Mouse (Mus musculus): ENCODE measurements at regions not wholly inside any gene's neighbourhood (a gene's known extent, or its start where the extent isn't known, plus 50 kb on each side); places are given as distances from the start of the nearest gene placed in this dataset.

GRCm38 (mm10) chr19:57541693-57542314, 69.0 kb upstream of the Atrnl1 start:
- Histone ChIP-seq H3K27me3 (no peaks in the 10 kb centered on the region), H3K9me3 (no peaks in the 10 kb centered on the region), H3K36me3 (no peaks in the 10 kb centered on the region), H3K4me3 (no peak overlapping the region), H3K27ac (no peak overlapping the region), H3K9ac (no peak overlapping the region), H3K4me1 (peaks cover 6% of the 10 kb centered on the region), H3K4me2 (no peak overlapping the region)
- 87% methylated on average over 8 of the region's 8 CpGs for whole genome bisulfite sequencing
- ATAC-seq (ENCODE audit: insufficient number of reproducible peaks, low FRiP score, low TSS enrichment, low read depth), result no peak

- WGBS, result 91% methylated on average over 5 of the region's 5 CpGs
- H3K4me1 ChIP-seq, result peaks cover 6% of the 10 kb centered on the region
- no peaks in the 10 kb centered on the region for H3K9me3 ChIP-seq
- no peaks in the 10 kb centered on the region for H3K27me3 ChIP-seq
- no peak overlapping the region for H3K9ac ChIP-seq
- H3K4me2 ChIP-seq, result no peak overlapping the region
- ATAC-seq (ENCODE audit: insufficient number of reproducible peaks, low FRiP score, low TSS enrichment, low read depth), result no peak
- no peak overlapping the region for H3K27ac ChIP-seq
- no peak overlapping the region for H3K4me3 ChIP-seq
- H3K36me3 ChIP-seq, result no peaks in the 10 kb centered on the region
These were observed 68.3 kb upstream of the Atrnl1 start for GRCm38 (mm10) chr19:57542506-57542905.

GRCm38 (mm10) chr19:57543681-57544214, 67.1 kb upstream of the Atrnl1 start:
- no peak for ATAC-seq (ENCODE audit: insufficient number of reproducible peaks, low FRiP score, low TSS enrichment, low read depth)
- no peaks in the 10 kb centered on the region for H3K9me3 ChIP-seq
- H3K36me3 ChIP-seq, result no peaks in the 10 kb centered on the region
- peak overlapping the region; percentile 21 for H3K4me2 ChIP-seq
- H3K9ac ChIP-seq, result no peak overlapping the region
- 19% methylated on average over 13 of the region's 13 CpGs for WGBS
- no peaks in the 10 kb centered on the region for H3K27me3 ChIP-seq
- H3K4me3 ChIP-seq, result 0 out of 2 replicates have a peak overlapping the region, but pooled peaks have one; percentile 5
- H3K27ac ChIP-seq, result no peak overlapping the region; the same call in 1 of the 2 replicates
- peaks cover 6% of the 10 kb centered on the region for H3K4me1 ChIP-seq

- Histone ChIP-seq H3K9me3 (no peaks in the 10 kb centered on the region), H3K9ac (no peak overlapping the region), H3K4me3 (no peak overlapping the region), H3K4me2 (peak overlapping the region; percentile 21), H3K4me1 (peaks cover 6% of the 10 kb centered on the region), H3K27ac (no peak overlapping the region), H3K27me3 (no peaks in the 10 kb centered on the region), H3K36me3 (no peaks in the 10 kb centered on the region)
- no peak for ATAC-seq (ENCODE audit: insufficient number of reproducible peaks, low FRiP score, low TSS enrichment, low read depth)
- WGBS, result 38% methylated on average over 17 of the region's 17 CpGs
These were observed 66.5 kb upstream of the Atrnl1 start for GRCm38 (mm10) chr19:57544229-57544879.

DNA sequence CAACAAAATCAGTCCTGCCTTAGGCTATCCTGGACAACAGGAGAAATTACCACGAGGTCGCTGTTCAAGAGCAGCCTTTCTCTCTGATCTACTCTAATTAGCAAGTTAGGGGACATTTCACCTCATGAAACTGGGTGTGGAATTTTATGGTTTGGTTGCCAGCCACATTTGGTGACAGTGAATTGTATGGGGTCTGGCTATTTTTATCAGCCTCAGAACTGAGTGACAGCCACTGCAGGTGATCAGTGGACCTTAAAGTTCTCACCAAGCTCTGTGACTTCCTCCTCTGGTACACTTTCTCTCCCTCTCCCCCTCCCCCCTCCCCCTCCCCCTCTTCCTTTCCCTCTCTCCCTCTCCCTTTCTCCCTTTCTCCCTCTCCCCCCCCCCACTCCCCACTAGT, 65.8 kb upstream of the Atrnl1 start:
- Histone ChIP-seq H3K27ac (no peak overlapping the region), H3K4me1 (peaks cover 6% of the 10 kb centered on the region), H3K36me3 (no peaks in the 10 kb centered on the region), H3K4me3 (no peak overlapping the region), H3K9ac (no peak overlapping the region), H3K9me3 (no peaks in the 10 kb centered on the region), H3K4me2 (no peak overlapping the region), H3K27me3 (no peaks in the 10 kb centered on the region)
- ATAC-seq (ENCODE audit: insufficient number of reproducible peaks, low FRiP score, low TSS enrichment, low read depth), result no peak
- WGBS, result 47% methylated on average over 2 of the region's 2 CpGs

DNA sequence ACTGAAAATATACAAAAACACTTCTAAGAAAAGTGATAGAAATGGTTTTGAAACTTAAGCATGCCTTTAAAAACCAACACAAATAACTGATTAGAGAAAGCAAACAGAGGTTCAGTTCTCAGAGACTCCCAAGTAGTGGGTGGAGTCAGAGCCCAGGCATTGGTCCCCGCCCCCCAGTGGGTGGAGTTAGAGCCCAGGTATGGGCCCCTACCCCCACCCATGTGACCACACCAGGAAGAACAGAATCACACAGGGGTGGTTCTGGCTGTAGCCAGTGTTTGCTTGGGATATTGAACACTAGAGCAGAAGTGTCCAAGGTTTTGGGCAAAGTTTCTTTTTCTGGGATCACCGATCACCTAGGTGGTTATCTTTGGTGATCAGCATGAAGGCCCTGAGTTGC, 64.8 kb upstream of the Atrnl1 start:
- ATAC-seq (ENCODE audit: insufficient number of reproducible peaks, low FRiP score, low TSS enrichment, low read depth), result no peak
- peaks cover 6% of the 10 kb centered on the region for H3K4me1 ChIP-seq
- no peak overlapping the region for H3K27ac ChIP-seq
- no peak overlapping the region for H3K4me2 ChIP-seq
- no peaks in the 10 kb centered on the region for H3K36me3 ChIP-seq
- H3K9ac ChIP-seq, result no peak overlapping the region
- no peaks in the 10 kb centered on the region for H3K27me3 ChIP-seq
- H3K9me3 ChIP-seq, result no peaks in the 10 kb centered on the region
- no peak overlapping the region for H3K4me3 ChIP-seq
- 74% methylated on average over 2 of the region's 2 CpGs for WGBS

- 77% methylated on average over 10 of the region's 10 CpGs for WGBS
- no peaks in the 10 kb centered on the region for H3K27me3 ChIP-seq
- no peak overlapping the region for H3K4me2 ChIP-seq
- peaks cover 6% of the 10 kb centered on the region for H3K4me1 ChIP-seq
- H3K27ac ChIP-seq, result no peak overlapping the region
- no peaks in the 10 kb centered on the region for H3K9me3 ChIP-seq
- H3K36me3 ChIP-seq, result no peaks in the 10 kb centered on the region
- no peak overlapping the region for H3K4me3 ChIP-seq
- no peak overlapping the region for H3K9ac ChIP-seq
- ATAC-seq (ENCODE audit: insufficient number of reproducible peaks, low FRiP score, low TSS enrichment, low read depth), result no peak
These were observed 64.3 kb upstream of the Atrnl1 start for GRCm38 (mm10) chr19:57546519-57546918.

DNA sequence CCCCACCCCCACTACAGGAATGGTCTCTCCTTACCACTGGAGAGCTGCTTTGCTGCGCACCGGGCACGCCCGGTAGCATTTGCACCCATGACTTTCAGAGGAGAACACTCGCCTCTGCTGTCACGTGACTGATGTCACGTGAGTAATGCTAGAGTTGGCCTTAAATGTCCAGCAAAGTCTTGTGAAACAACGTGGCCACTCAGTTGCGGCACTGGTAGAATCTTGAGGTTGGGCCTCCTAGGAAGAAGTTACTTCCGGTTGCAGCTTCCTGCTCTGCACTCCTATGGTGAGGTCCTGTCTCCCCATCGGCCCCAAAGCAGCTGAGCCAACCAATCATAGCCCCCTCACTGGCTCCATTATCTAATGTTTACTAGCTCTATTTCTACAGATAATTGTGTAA, 62.7 kb upstream of the Atrnl1 start:
- H3K9me3 ChIP-seq, result no peaks in the 10 kb centered on the region
- no peak for ATAC-seq (ENCODE audit: insufficient number of reproducible peaks, low FRiP score, low TSS enrichment, low read depth)
- WGBS, result 87% methylated on average over 11 of the region's 11 CpGs

GRCm38 (mm10) chr19:57548661-57549060, 62.2 kb upstream of the Atrnl1 start:
- Histone ChIP-seq H3K4me3 (no peak overlapping the region), H3K4me2 (no peak overlapping the region), H3K27ac (no peak overlapping the region), H3K36me3 (no peaks in the 10 kb centered on the region), H3K27me3 (no peaks in the 10 kb centered on the region), H3K9me3 (no peaks in the 10 kb centered on the region), H3K4me1 (peaks cover 5% of the 10 kb centered on the region), H3K9ac (no peak overlapping the region)
- no peak for ATAC-seq (ENCODE audit: insufficient number of reproducible peaks, low FRiP score, low TSS enrichment, low read depth)
- WGBS, result 61% methylated on average over 11 of the region's 11 CpGs

More for the DNA sequence above, 62.7 kb upstream of the Atrnl1 start:
- no peak overlapping the region for H3K9ac ChIP-seq
- H3K4me1 ChIP-seq, result peaks cover 6% of the 10 kb centered on the region
- no peak overlapping the region for H3K4me3 ChIP-seq
- H3K36me3 ChIP-seq, result no peaks in the 10 kb centered on the region
- no peak overlapping the region for H3K27ac ChIP-seq
- no peaks in the 10 kb centered on the region for H3K27me3 ChIP-seq
- no peak overlapping the region for H3K4me2 ChIP-seq

DNA sequence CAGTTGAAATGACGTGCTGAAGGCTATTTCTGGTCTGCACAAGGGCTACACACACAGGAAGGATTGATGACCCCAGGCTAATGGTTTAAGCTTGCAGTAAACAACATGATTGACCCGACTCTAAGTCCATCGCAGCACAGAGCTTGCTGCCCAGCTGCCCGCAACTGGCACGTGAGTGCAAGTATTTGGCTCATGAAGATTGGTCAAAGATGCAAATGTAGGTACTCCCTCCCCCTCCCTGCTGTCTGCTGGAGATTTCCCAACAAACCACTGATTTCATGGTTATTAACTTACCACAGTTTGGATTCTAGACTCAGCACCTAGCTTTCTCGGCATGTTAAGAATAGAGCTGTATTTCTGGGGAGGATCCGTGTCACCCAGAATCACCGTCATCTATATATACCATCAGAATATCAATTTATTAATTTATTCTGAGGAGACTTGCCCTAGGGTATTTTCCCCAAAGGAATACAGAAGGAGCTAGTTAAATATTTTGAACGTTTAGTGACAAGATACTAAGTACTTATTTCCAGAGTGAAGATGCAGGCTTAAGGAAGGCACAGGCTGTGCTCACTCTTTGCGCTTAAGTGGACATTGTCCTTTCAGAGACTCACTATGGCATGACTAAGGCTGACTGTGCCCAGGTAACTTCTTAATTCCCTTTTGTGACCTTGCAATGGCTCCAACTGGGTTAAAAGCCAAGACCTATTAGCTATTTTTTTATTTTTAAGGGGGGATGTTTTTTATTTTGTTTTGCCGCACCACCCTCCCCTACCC, 57.7 kb upstream of the Atrnl1 start:
- ATAC-seq (ENCODE audit: insufficient number of reproducible peaks, low FRiP score, low TSS enrichment, low read depth), result no peak
- H3K4me1 ChIP-seq, result 0 out of 2 replicates have a peak, but pooled peaks cover 2% of the 10 kb centered on the region
- no peak overlapping the region for H3K9ac ChIP-seq
- H3K36me3 ChIP-seq, result no peaks in the 10 kb centered on the region
- no peaks in the 10 kb centered on the region for H3K27me3 ChIP-seq
- H3K4me2 ChIP-seq, result no peak overlapping the region
- H3K4me3 ChIP-seq, result no peak overlapping the region
- 61% methylated on average over 11 of the region's 11 CpGs for WGBS
- no peaks in the 10 kb centered on the region for H3K9me3 ChIP-seq
- H3K27ac ChIP-seq, result no peak overlapping the region

DNA sequence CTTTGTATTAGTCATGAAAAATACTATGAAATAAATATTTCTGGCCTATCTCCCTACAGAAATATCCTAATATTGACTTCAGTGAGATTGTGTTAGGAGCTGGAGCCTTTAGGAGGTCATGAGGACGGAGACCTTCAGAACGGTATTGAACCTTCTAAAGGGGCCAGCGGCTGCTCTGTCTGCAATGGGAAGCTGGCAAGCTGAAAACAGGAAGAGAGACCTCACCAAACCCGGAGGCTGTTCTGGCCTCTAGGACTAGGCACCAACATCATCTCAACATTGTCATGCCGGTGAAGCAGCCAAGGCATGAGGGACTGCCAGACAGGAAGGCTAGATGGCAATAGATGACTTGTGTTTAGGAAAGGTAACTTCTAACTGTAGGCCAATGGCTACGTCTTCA, 56.7 kb upstream of the Atrnl1 start:
- Histone ChIP-seq H3K36me3 (no peaks in the 10 kb centered on the region), H3K4me3 (no peak overlapping the region), H3K9me3 (no peaks in the 10 kb centered on the region), H3K9ac (no peak overlapping the region), H3K4me1 (0 out of 2 replicates have a peak, but pooled peaks cover 2% of the 10 kb centered on the region), H3K4me2 (no peak overlapping the region), H3K27me3 (no peaks in the 10 kb centered on the region), H3K27ac (no peak overlapping the region)
- ATAC-seq (ENCODE audit: insufficient number of reproducible peaks, low FRiP score, low TSS enrichment, low read depth), result no peak
- WGBS, result 85% methylated on average over 6 of the region's 6 CpGs

DNA sequence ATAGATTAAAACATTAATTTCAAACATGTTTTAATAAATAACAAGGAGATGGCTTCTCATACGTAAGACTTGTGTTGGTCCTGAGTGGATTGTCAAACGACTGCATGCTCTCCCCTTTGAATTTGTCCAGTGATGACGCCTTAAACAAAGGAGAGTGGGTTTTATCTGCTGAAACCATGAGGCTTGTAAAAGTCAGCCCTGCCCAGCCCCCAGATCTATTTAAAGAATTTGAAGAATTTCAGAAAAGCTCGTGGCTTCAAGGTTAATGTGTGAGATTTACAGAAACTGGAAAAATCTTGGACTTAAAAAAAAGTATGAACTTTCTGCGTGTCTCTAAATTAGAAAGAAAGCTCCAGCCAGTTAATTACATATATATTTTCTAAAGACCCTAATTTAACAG, 55.5 kb upstream of the Atrnl1 start:
- no peak overlapping the region for H3K4me3 ChIP-seq
- 0 out of 2 replicates have a peak, but pooled peaks cover 2% of the 10 kb centered on the region for H3K4me1 ChIP-seq
- no peak overlapping the region for H3K9ac ChIP-seq
- WGBS, result 29% methylated on average over 5 of the region's 5 CpGs
- no peaks in the 10 kb centered on the region for H3K36me3 ChIP-seq
- H3K27ac ChIP-seq, result no peak overlapping the region
- ATAC-seq (ENCODE audit: insufficient number of reproducible peaks, low FRiP score, low TSS enrichment, low read depth), result no peak
- no peaks in the 10 kb centered on the region for H3K27me3 ChIP-seq
- no peaks in the 10 kb centered on the region for H3K9me3 ChIP-seq
- no peak overlapping the region for H3K4me2 ChIP-seq

Data from limb, embryonic 15.5 days (tissue).